Mouse (Mus musculus) liver, postnatal 0 days (tissue): ENCODE results near the gene Cwc25.

Experiments
- CTCF ChIP-seq: sonication (generic); IDR thresholded peaks from 2 replicates; pipeline ENCODE4 v1.5.1; 2016; ENCODE audit warnings: antibody characterized with exemption, low read depth
- EP300 ChIP-seq: IDR thresholded peaks from 2 replicates; pipeline ENCODE4 v1.6.1; 2016; ENCODE audit warnings: antibody characterized with exemption, low read depth, mild to moderate bottlenecking

- TF ChIP-seq EP300 (no peak), CTCF (no peak)
These were observed 42.4 kb upstream of the Cwc25 start for GRCm38 (mm10) chr11:97808621-97809234.
